Mouse (Mus musculus): ENCODE data around the gene Ugt1a7c. TPM values are rescaled to one million over a fixed set of nuclear protein-coding genes. Genes with fewer than 3 reads are reported as not detected.
"Not testable (repeated sequence)": the region's sequence is repeated elsewhere in the genome, so short reads cannot be mapped to it uniquely, and the experiment has no call there.

Ugt1a7c gene
- total and polyA plus RNA-seq, 2 experiments from 2014 or later: 1.3 to 2.1 TPM

- H3K4me2 ChIP-seq (ENCODE audit: low read depth, low read length): no peak overlapping the region
- no peaks in the 10 kb centered on the region for H3K36me3 ChIP-seq (ENCODE audit: insufficient read depth, low read length)
- ATAC-seq (no peak), DNase-seq (ENCODE audit: low spot score) (no peak)
- H3K27me3 ChIP-seq (ENCODE audit: insufficient read depth, low read length): no peaks in the 10 kb centered on the region
- WGBS: 89% methylated on average over 1 of the region's 1 CpGs
- no peak overlapping the region for H3K4me3 ChIP-seq (ENCODE audit: low read length)
- no peak overlapping the region for H3K27ac ChIP-seq
- TF ChIP-seq CTCF (IDR thresholded peaks at IDR 0.05; ENCODE audit: low read depth): no peak
- no peaks in the 10 kb centered on the region for H3K9me3 ChIP-seq (ENCODE audit: low read length)
- H3K4me1 ChIP-seq (ENCODE audit: insufficient read depth, low read length): no peaks in the 10 kb centered on the region
- no peak overlapping the region for H3K9ac ChIP-seq (replicated peaks; ENCODE audit: low read length)
Measured at GRCm38 (mm10) chr1:88104667-88105430, 10.0 kb downstream of the Ugt1a7c start.

GRCm38 (mm10) chr1:88105656-88106055 lies 10.8 kb downstream of the Ugt1a7c start:
- no peak for TF ChIP-seq CTCF (IDR thresholded peaks at IDR 0.05; ENCODE audit: low read depth)
- Histone ChIP-seq H3K9me3 (ENCODE audit: low read length) (no peaks in the 10 kb centered on the region), H3K27me3 (ENCODE audit: insufficient read depth, low read length) (no peaks in the 10 kb centered on the region), H3K27ac (no peak overlapping the region), H3K4me2 (ENCODE audit: low read depth, low read length) (no peak overlapping the region), H3K4me1 (ENCODE audit: insufficient read depth, low read length) (no peaks in the 10 kb centered on the region), H3K4me3 (ENCODE audit: low read length) (no peak overlapping the region), H3K9ac (replicated peaks; ENCODE audit: low read length) (no peak overlapping the region), H3K36me3 (ENCODE audit: insufficient read depth, low read length) (no peaks in the 10 kb centered on the region)
- DNase-seq (ENCODE audit: low spot score): no peak
- no peak for ATAC-seq
- WGBS: 55% methylated on average over 2 of the region's 2 CpGs

GRCm38 (mm10) chr1:88109027-88109557 lies 14.2 kb downstream of the Ugt1a7c start:
- not testable (repeated sequence) for H3K9me3 ChIP-seq (ENCODE audit: low read length); H3K4me1 ChIP-seq (ENCODE audit: insufficient read depth, low read length); H3K36me3 ChIP-seq (ENCODE audit: insufficient read depth, low read length); H3K4me3 ChIP-seq (ENCODE audit: low read length); H3K27ac ChIP-seq; H3K9ac ChIP-seq (replicated peaks; ENCODE audit: low read length); H3K4me2 ChIP-seq (ENCODE audit: low read depth, low read length); H3K27me3 ChIP-seq (ENCODE audit: insufficient read depth, low read length); DNase-seq (ENCODE audit: low spot score); ATAC-seq
- 66% methylated on average over 2 of the region's 2 CpGs for WGBS

GRCm38 (mm10) chr1:88109604-88110003 lies 14.7 kb downstream of the Ugt1a7c start:
- DNase-seq (ENCODE audit: low spot score); H3K36me3 ChIP-seq (ENCODE audit: insufficient read depth, low read length); H3K4me1 ChIP-seq (ENCODE audit: insufficient read depth, low read length); H3K9ac ChIP-seq (replicated peaks; ENCODE audit: low read length); H3K9me3 ChIP-seq (ENCODE audit: low read length); H3K4me3 ChIP-seq (ENCODE audit: low read length); H3K27ac ChIP-seq; ATAC-seq; H3K27me3 ChIP-seq (ENCODE audit: insufficient read depth, low read length); H3K4me2 ChIP-seq (ENCODE audit: low read depth, low read length): not testable (repeated sequence)
- 76% methylated on average over 2 of the region's 2 CpGs for WGBS

- H3K4me2 ChIP-seq (ENCODE audit: low read depth, low read length); H3K4me3 ChIP-seq (ENCODE audit: low read length); H3K9ac ChIP-seq (replicated peaks; ENCODE audit: low read length); DNase-seq (ENCODE audit: low spot score); H3K27me3 ChIP-seq (ENCODE audit: insufficient read depth, low read length); H3K4me1 ChIP-seq (ENCODE audit: insufficient read depth, low read length); H3K9me3 ChIP-seq (ENCODE audit: low read length); ATAC-seq; H3K36me3 ChIP-seq (ENCODE audit: insufficient read depth, low read length); H3K27ac ChIP-seq: not testable (repeated sequence)
- WGBS: 95% methylated on average over 6 of the region's 6 CpGs
Measured at GRCm38 (mm10) chr1:88112769-88113168, 17.9 kb downstream of the Ugt1a7c start.

GRCm38 (mm10) chr1:88120550-88120949 lies 25.7 kb downstream of the Ugt1a7c start:
- not testable (repeated sequence) for H3K4me3 ChIP-seq (ENCODE audit: low read length); H3K4me2 ChIP-seq (ENCODE audit: low read depth, low read length); ATAC-seq; H3K27ac ChIP-seq; H3K27me3 ChIP-seq (ENCODE audit: insufficient read depth, low read length); H3K4me1 ChIP-seq (ENCODE audit: insufficient read depth, low read length); H3K9ac ChIP-seq (replicated peaks; ENCODE audit: low read length); H3K9me3 ChIP-seq (ENCODE audit: low read length); DNase-seq (ENCODE audit: low spot score); H3K36me3 ChIP-seq (ENCODE audit: insufficient read depth, low read length)
- peak; percentile 33; the same call in 1 of the 2 replicates for TF ChIP-seq CTCF (IDR thresholded peaks at IDR 0.05; ENCODE audit: low read depth)
- 19% methylated on average over 4 of the region's 4 CpGs for WGBS

GRCm38 (mm10) chr1:88121521-88121920 lies 26.7 kb downstream of the Ugt1a7c start:
- DNase-seq (ENCODE audit: low spot score): peak; percentile 3
- not testable (repeated sequence) for ATAC-seq; H3K4me3 ChIP-seq (ENCODE audit: low read length); H3K9me3 ChIP-seq (ENCODE audit: low read length); H3K27ac ChIP-seq; H3K36me3 ChIP-seq (ENCODE audit: insufficient read depth, low read length); H3K4me2 ChIP-seq (ENCODE audit: low read depth, low read length); H3K4me1 ChIP-seq (ENCODE audit: insufficient read depth, low read length); H3K9ac ChIP-seq (replicated peaks; ENCODE audit: low read length); H3K27me3 ChIP-seq (ENCODE audit: insufficient read depth, low read length)
- TF ChIP-seq CTCF (IDR thresholded peaks at IDR 0.05; ENCODE audit: low read depth): peak; percentile 43; the same call in 1 of the 2 replicates
- WGBS: no CpG with 5 or more reads among the region's 1 CpGs
